Mouse (Mus musculus): ENCODE results near the gene Gm8122.
"Not testable (repeated sequence)": the region's sequence is repeated elsewhere in the genome, so short reads cannot be mapped to it uniquely, and the experiment has no call there.

Gene Gm8122

DNA sequence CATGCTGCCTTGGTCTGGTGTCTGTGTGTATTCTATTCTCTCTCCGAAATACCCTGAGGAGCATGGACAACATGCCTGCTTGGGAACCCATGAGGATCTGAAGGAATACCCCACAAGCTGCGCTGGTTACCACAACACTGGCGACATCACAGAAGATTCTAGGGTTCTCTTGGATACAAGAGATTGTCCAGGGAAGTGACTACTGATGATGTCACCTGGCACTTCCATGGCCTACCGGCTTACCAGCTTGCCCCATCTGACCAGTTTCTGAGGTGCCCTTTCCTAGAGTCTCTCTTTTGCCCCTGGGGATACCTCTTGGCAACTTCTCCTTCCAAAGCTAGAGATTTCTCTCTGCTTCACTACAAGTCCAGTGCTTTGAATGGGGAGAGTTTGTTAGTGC lies at the start of gene Gm8122:
Gene Gm8122 (minus strand): TSS at position 101 of the 400 bp plus-strand sequence.
- not testable (repeated sequence) for DNase-seq

DNA sequence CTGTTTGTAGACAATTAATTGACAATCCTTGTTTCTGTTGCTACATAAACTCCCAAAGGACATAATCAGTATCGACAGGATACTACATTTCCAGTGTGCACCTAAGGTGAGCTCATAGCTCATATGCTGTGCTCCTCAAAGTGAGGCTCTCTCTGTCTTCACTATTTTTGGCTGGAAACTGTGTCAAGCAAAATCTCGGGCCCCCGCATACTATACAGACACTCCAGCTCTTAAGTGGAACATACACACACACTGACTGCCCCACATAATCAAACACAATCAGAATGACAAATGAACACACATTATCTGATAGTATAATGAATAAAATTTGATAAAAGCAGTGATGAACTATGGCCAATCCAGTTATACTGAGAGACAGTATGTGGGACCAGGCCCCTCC lies 43.6 kb upstream of the Gm8122 start:
- DNase-seq: not testable (repeated sequence)

DNA sequence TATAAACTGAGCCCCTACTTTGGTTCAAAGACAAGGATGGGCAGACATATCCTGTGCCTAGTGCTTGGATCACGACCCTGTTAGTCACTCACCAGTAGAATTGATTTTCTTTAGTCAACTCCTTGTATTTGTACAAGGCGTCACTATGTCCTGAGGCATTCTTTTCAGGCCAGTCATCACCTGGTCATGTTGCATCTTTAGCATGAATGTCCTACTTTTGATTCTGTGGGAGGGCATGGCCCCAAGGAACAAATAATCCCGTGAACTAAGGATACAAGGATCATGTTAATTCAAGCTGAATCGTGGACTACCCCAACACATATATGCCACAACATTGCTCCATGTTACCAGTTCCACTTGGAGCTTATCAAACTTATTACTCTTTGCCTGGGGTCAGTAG lies 43.0 kb upstream of the Gm8122 start:
- DNase-seq: not testable (repeated sequence)

DNA sequence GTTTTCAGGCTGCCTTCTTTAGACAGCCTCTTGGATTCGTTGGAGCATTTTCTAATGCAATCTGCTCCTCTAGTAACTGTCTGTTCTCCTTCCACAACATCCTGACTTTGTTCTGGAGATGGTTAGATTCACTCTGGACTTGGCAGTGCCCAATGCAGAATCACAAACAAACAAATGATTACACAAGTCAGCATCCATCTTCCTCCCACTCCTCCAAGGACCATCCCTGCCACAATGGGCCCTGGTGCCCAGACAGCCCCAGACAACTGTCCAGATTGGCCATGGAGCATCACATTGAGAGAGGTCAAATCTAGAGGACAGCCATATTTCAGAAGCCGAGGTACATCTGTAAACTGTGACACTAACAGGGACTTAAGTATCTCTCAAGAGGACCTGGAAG lies 42.4 kb upstream of the Gm8122 start:
- DNase-seq: not testable (repeated sequence)

DNA sequence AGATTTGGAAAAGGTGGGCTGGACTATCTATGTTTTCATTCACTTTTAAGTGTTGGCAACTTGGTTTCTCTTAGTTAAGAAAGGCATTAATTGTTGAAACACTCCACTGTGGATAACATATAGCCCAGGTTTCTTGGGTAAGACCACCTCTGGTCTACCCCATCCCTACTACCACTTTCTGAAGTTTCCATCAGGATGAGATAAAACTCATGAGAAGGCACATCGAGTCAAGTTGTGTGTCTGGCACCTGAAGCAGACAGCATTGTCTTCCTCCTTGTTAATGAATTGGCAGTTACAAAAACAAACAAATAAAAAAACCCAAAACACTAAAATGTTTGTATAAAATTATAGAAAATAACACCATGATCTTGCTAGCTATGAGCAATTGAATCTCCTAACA lies 40.6 kb upstream of the Gm8122 start:
- not testable (repeated sequence) for DNase-seq

DNA sequence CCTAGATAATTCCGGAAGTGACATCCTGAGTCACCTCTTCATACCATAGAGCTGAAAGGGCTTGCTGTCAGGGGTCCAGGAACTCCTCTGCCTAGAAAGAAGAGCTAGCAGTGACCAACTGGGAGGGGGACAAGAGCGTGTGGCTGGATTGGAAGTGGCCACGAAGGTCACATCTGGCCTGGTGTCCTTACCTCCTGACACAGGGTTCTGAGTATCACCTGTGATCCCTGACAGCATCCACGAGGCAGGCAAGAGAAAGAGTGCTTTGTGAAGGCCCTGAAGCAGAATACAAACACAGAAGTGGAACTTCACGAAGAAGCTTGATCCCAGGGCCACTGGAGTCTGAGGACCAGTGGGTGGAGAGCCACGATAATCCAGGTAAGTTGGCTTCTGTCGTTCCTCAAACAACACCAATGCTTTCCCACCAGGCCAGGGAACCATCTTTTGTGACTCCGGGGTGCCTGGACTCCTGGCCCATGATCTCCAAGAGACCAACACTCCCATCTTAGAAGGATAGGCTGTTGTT lies 39.9 kb upstream of the Gm8122 start, which contains the start of gene Gm9732:
Gene Gm9732 (plus strand): TSS at position 51 of the 526 bp plus-strand sequence.
- not testable (repeated sequence) for DNase-seq

DNA sequence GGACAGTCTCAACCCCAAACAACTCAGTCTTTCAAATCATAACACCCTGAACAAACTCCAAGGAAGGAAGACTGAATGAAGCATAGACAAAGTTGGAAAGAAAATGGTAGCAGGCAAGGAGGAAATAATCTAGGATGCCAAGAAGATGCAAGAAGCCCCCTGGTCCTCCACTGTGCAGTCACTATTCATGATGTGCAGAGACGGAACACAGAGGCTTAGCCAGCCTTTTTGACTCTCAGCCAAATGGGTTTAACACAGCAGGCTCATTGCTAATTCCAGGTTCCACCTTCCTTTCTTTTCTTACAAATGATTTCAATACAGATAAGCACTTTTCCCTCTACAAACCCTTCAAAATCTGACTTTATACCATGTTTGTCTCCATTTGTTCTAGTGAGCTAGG lies 38.1 kb upstream of the Gm8122 start:
- DNase-seq: not testable (repeated sequence)

DNA sequence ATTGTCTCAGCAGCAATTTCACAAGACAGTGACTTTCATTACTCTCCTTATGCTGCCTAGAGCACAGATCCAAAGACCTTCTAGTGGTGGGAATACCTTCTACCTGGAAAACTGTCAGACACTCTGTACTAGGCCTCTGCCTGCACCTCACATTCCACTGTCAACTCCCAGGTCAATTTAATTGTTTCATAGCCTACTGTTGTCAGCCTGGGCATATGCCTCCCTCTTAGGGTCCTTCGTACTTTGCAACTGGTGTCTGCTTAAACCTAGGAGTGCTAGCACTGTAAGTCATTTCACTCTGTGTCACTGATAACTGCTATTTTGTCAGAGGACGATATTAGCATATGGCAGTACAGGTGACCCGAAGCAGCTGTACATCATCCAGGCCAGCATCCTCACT lies 34.1 kb upstream of the Gm8122 start:
- not testable (repeated sequence) for DNase-seq

DNA sequence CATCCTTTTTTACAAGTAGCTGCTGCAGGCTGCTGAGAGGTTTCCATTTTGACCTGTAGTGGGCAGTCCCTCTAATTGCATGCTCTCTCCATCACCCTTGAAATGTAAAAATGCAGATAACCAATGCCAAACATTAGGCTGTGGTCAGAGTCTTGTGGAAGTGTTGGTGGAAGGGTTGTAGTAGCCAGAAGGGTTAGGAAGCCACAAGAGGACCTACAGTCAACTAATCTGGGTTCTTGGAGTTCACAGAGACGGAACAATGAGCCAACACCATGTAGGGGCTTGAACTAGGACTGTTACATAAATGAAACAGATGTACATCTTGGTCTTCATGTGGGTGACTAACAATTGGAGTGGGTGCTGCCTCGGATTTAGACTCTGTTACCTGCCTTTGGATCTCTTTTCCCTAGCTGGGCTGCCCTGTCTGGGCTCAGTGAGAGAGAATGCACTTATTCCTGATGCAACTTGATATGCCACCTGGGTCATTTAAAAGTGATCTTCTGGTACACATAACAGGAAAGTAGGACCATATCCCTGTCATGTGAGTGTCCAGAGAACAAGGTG lies 33.5 kb upstream of the Gm8122 start:
- DNase-seq: not testable (repeated sequence)

DNA sequence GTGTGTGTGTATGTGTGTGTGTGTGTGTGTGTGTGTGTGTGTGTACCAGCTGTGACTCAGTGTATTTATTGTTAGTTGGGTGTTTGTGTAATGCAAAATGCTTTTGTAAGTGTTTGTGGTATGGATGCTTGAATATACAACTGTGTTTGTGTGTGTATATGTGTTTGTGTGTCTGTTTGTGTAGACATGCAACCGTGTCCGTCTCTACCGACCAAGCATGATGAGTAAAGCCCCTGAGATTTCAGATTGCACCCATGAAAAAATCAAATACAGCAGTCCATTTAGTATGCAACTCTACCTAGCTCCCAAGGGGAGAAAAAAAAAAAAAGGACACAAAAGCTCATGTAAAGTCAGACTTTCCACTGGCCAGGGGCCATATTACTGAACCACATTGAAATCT lies 28.3 kb upstream of the Gm8122 start:
- DNase-seq: not testable (repeated sequence)

DNA sequence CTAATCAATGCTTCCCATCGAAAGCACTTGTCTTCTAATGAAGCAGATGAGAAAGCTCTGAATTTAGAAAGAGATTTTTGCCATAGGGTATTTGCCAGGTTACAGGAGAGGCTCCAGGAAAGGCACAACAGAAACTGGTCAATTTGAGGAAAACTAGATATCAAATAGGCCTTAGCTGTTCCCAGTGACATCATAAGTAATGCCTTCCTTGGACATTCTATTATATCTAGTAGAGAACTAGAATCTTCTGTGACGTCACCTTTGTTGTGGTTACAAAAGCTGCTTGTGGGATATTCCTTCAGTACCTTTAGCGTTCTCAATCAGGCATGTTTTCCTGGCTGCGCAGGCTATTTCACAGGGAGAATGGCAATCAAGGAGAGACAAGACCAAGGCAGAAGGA lies 23.2 kb upstream of the Gm8122 start, which contains the start of gene Gm8126:
Gene Gm8126 (plus strand): TSS at position 301 of the 400 bp plus-strand sequence.
- not testable (repeated sequence) for DNase-seq

DNA sequence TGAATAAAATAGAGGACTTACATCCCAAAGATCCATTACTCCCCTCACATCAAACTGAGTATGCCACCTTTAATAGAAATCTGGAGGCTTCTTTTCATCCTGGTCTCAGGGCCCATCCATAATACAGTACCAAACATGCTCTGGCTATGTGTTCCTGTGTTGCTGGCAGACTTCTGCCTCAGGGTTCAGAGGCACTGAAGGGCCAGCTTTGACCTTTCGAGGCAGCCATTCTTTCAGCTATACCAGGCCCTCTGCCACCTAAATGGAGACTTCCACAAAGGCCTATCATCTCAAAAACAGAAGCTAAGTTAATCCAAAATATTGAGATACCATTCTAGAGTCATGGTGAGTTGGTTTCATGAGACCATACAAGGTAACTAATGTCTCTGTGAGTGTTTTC lies 21.4 kb upstream of the Gm8122 start:
- not testable (repeated sequence) for DNase-seq

DNA sequence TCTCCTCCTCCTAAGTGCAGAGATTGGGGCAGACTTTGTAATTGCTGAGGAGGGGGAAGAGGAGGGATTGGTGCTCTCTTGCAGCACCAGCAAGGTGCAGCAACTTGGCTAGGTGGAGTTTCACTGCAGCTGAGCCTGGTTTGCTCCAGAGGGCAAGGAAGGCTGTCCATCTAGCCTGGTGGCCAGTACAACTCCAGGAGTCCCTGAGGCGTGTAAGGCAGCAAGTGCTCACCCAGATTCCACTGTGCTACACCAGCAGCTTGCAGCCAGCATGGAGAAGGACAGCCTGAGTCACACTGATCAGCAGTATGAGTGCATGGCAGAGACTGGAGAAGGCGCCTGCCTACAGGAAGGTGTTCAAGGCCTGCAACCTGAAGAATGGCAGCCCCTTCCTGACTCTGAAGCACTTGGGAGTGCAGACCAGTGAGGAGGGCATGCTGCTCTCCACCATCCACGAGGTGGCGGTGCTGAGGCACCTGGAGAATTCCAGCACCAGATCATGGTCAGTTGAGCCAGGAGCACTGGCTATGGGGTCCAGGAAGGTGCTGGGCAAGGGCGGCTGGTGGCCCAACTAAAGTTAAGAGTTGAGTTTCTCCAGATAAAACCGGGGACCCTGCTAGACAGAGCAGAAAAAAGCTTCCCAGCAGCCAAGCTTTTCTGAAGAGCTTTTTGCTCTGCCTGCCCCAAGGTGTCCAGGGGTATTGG lies 15.6 kb upstream of the Gm8122 start:
- DNase-seq: not testable (repeated sequence)

DNA sequence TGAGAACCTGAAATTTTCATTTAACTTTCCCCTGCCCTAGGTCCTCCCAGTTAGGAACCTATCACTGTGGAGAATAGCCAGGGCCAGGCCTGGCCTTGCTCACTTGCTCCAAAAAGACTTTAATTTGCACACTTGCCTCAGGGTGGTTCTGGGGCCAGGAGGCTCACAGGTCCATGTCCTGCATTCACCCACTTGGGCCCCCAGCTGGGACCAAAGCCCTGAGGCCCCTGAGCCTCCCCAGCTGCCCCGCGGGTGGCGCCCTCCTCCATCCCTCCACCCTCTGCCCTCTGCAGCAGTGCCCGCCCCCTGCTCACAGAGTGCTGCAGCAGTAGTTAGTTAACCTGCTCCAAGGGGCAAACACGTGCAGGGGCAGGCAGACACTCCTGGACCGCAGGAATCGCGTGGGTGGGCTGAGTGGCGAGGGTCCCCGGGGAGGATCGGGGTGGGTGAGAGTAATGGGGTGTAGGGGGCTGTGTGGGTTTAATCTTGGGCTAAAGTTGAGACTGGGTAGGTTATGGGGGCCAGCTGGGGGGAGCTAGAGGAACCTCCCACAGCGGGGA lies 14.6 kb upstream of the Gm8122 start:
- DNase-seq: not testable (repeated sequence)

DNA sequence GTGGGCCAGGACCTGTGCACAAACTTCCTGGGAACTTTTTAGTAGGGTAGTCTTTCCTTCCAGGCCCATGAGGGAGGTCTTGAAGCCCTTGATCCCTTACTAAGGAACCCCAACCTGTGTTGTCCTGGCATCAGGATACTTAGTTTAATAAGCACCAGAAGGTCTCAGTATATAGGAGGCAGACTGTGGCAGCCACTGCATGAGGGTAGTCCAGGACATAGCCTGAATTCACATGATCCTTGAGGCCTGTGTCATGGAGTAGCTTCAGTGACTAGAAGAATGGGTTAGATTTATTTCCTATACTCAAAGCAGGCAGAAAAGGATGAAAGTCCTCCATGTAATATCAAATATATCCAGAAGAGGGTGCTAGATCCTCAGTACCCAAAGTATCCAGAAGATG lies 2.7 kb upstream of the Gm8122 start:
- DNase-seq: not testable (repeated sequence)
